Mouse (Mus musculus) heart, embryonic 13.5 days (tissue): ENCODE measurements around the gene Apobec1. TPM values are rescaled to one million over a fixed set of nuclear protein-coding genes. Genes with fewer than 3 reads are reported as not detected.
"Not testable (repeated sequence)": the region's sequence is repeated elsewhere in the genome, so short reads cannot be mapped to it uniquely, and the experiment has no call there.

Experiments used
- ATAC-seq: fragments of 200-750 bp; cut with Nextera tagmentation; 2 replicates; pipeline ENCODE4 v1.8.0; 2017; ENCODE audit warnings: moderate TSS enrichment; ENCODE audit not compliant: insufficient number of reproducible peaks, low FRiP score, low TSS enrichment; ENCODE audit errors: extremely low read depth
- H3K27ac ChIP-seq: fragments of 300-500 bp; sonication (generic); replicated peaks from 2 replicates; pipeline ENCODE4 v1.5.1; 2015; ENCODE audit warnings: moderate library complexity, mild to moderate bottlenecking, inconsistent platforms
- H3K27me3 ChIP-seq: fragments of 300-500 bp; sonication (generic); replicated peaks from 2 replicates; pipeline ENCODE4 v1.6.1; 2015; ENCODE audit warnings: mild to moderate bottlenecking, inconsistent platforms
- H3K36me3 ChIP-seq: fragments of 300-500 bp; sonication (generic); 2 replicates; pipeline ENCODE4 v1.6.1; 2015; ENCODE audit warnings: mild to moderate bottlenecking, inconsistent platforms
- H3K4me1 ChIP-seq: fragments of 300-500 bp; sonication (generic); 2 replicates; pipeline ENCODE4 v1.6.1; 2015; ENCODE audit warnings: inconsistent platforms
- H3K4me2 ChIP-seq: fragments of 300-500 bp; sonication (generic); 2 replicates; pipeline ENCODE4 v1.6.1; 2015; ENCODE audit warnings: inconsistent platforms, mild to moderate bottlenecking, moderate library complexity
- H3K4me3 ChIP-seq: fragments of 300-500 bp; sonication (generic); 2 replicates; pipeline ENCODE4 v1.5.1; 2015; ENCODE audit warnings: moderate library complexity, mild to moderate bottlenecking, inconsistent platforms
- H3K9ac ChIP-seq: fragments of 300-500 bp; sonication (generic); 2 replicates; pipeline ENCODE4 v1.6.1; 2015; ENCODE audit warnings: inconsistent platforms, mild to moderate bottlenecking, moderate library complexity
- H3K9me3 ChIP-seq: fragments of 300-500 bp; sonication (generic); 2 replicates; pipeline ENCODE4 v1.6.1; 2016; ENCODE audit warnings: inconsistent platforms
- WGBS: fragments of 180-500 bp; shearing (Covaris S2); methylation state at CpG from one replicate; pipeline ENCODE4 v1.1.7; 2015; ENCODE audit warnings: mixed read lengths; 5-methylcytosine and 5-hydroxymethylcytosine counted together
- polyA plus RNA-seq: library from polyadenylated mRNA; unstranded; fragments of >200 nt; fragmentation: Nextera tagmentation; extraction: Ambion mirVana; gene quantifications from 2 replicates; pipeline ENCODE4 v1.2.1, GENCODE M21; 2015

Gene Apobec1
- polyA plus RNA-seq, 1 experiment from 2014 or later, result 2.2 TPM

DNA sequence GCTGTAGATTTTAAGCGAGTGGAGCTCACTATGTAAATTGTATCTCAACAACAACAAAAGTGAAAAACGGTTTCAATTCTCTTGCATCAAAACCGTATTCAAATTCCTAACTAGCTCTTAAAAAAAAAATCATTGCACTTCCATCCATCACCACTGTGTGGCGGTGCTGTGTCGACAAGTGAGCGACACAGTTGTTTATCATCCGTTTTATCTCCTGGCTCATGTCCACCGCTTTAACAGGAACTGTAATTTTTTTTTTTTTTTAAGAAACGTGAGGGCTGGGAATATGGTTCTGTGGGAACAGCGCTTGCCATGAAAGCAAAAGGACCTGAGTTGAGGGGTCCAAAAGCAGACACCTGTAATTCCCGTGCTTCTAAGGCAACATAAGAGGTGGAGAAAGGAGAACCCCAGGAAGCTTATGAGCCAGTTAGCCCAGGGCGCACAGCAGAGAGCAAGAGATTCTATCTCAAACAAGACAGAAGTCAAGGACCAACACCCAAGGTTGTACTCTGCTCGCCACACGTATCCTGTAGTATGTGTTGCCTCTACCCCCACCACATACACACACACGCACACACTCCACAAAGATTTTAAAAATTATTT is 45.2 kb downstream of the Apobec1 start:
- H3K27me3 ChIP-seq, result peaks cover 21% of the 10 kb centered on the region
- H3K4me1 ChIP-seq, result peaks cover 13% of the 10 kb centered on the region
- no peak overlapping the region for H3K27ac ChIP-seq
- 22% methylated on average over 15 of the region's 15 CpGs for WGBS
- H3K9ac ChIP-seq, result no peak overlapping the region
- H3K4me2 ChIP-seq, result peak overlapping the region; percentile 50
- ATAC-seq, result no peak
- H3K4me3 ChIP-seq, result no peak overlapping the region
- H3K36me3 ChIP-seq, result no peaks in the 10 kb centered on the region
- no peaks in the 10 kb centered on the region for H3K9me3 ChIP-seq

DNA sequence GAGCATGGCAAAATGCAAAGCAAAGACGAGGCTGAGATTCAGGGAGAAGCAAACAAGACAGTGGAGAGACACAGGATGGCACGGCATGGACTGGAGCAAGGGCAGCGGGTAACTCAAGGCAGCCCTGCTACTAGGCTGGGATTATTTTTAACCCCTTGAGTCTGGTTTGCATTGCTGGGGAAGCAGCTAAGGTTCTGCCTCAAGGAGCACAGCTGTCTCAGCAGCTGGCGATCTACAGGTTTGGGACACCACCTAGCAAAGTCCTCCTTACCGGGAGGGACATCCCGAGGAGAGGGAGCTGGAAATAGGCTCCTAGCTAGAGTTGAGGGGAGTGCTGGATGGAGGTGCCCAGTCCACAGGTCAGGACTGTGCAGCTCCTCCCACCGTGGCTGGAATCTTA is 47.0 kb downstream of the Apobec1 start:
- Histone ChIP-seq H3K9ac (no peak overlapping the region), H3K4me2 (no peak overlapping the region), H3K9me3 (no peaks in the 10 kb centered on the region), H3K4me3 (no peak overlapping the region), H3K27me3 (peaks cover 8% of the 10 kb centered on the region; the same call in 1 of the 2 replicates), H3K4me1 (peaks cover 13% of the 10 kb centered on the region), H3K27ac (no peak overlapping the region), H3K36me3 (no peaks in the 10 kb centered on the region)
- WGBS, result 16% methylated on average over 7 of the region's 7 CpGs
- no peak for ATAC-seq

DNA sequence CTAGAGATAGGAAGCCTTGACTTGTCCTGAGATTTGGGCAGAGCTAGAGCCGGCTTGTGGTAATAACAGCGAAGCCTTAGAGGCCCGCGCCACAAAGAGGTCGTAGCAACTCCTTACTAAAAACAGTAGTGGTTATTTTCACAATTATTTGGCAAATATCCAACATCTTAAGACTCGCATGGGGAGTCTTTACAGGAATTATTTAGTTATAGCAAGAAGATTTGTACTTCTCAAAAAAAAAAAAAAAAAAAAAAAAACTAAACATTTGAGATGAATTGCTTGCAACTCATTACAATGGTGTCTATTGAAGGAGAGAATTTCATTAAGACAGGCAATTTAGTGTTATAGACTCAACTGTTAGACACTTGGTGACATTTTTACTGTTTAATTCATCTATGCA is 48.1 kb downstream of the Apobec1 start:
- WGBS, result 65% methylated on average over 6 of the region's 6 CpGs

DNA sequence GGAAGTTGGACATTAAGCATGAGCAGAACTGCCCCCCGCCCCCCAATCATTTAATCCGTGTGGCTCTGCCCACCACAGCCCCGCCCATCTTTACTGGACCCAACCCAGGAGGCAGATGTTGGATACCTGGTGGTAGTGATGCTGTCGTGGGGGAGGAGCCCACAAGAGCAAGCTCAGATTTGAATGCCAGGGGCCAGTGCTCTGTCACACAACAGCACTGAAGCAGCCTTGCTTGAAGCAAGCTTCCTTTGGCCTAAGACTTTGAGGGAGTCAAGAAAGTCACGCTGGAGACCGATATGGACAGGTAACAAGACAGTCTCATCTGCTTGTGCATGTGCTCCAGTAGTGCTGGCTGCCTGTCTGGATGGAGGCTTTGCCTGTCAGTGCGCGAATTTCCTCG is 48.6 kb downstream of the Apobec1 start, which contains the start of gene Aicda:
Gene Aicda, plus strand, starts transcription at position 196 of the 400 bp plus-strand sequence.
- no peak within 1 kb of the TSS for H3K4me2 ChIP-seq
- no peak for ATAC-seq
- WGBS, result 54% methylated on average over 9 of the region's 9 CpGs
- H3K27me3 ChIP-seq, result peaks cover 8% of the 10 kb centered on the region; the same call in 1 of the 2 replicates
- no peak within 1 kb of the TSS for H3K4me3 ChIP-seq
- no peak within 1 kb of the TSS for H3K9ac ChIP-seq
- peaks cover 13% of the 10 kb centered on the region for H3K4me1 ChIP-seq
- H3K9me3 ChIP-seq, result no peaks in the 10 kb centered on the region
- H3K27ac ChIP-seq, result no peak within 1 kb of the TSS
- no peaks in the 10 kb centered on the region for H3K36me3 ChIP-seq

More for the DNA sequence above, 48.1 kb downstream of the Apobec1 start:
- no peak overlapping the region for H3K4me3 ChIP-seq
- H3K27ac ChIP-seq, result no peak overlapping the region
- H3K9me3 ChIP-seq, result no peaks in the 10 kb centered on the region
- no peak for ATAC-seq
- H3K27me3 ChIP-seq, result peaks cover 8% of the 10 kb centered on the region; the same call in 1 of the 2 replicates
- H3K4me2 ChIP-seq, result no peak overlapping the region
- peaks cover 13% of the 10 kb centered on the region for H3K4me1 ChIP-seq
- no peaks in the 10 kb centered on the region for H3K36me3 ChIP-seq
- H3K9ac ChIP-seq, result no peak overlapping the region

DNA sequence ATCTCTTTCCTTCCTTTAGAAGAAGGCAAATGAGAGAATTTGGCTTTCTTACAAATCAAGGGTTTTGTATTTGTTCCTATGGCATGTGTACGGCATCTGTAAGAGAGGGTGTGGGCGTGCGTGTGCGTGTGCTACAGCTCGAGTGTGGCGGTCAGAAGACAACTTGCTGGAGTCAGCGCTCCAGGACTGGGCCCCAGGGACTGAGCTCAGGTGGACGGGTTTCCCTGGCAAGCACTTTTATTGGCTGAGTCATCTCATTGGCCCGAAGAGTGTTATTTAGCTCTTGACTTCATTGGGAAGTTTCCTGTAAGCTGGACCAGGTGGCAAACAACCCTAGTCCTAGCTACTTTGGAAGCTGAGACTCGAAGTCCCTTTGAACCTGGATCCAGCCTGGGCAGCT is 56.3 kb downstream of the Apobec1 start:
- no peak overlapping the region for H3K4me2 ChIP-seq
- H3K4me1 ChIP-seq, result peaks cover 8% of the 10 kb centered on the region; the same call in 1 of the 2 replicates
- H3K36me3 ChIP-seq, result no peaks in the 10 kb centered on the region
- WGBS, result 81% methylated on average over 10 of the region's 10 CpGs
- no peak overlapping the region for H3K9ac ChIP-seq
- no peak for ATAC-seq
- no peaks in the 10 kb centered on the region for H3K9me3 ChIP-seq
- H3K4me3 ChIP-seq, result no peak overlapping the region
- H3K27me3 ChIP-seq, result no peaks in the 10 kb centered on the region
- no peak overlapping the region for H3K27ac ChIP-seq

DNA sequence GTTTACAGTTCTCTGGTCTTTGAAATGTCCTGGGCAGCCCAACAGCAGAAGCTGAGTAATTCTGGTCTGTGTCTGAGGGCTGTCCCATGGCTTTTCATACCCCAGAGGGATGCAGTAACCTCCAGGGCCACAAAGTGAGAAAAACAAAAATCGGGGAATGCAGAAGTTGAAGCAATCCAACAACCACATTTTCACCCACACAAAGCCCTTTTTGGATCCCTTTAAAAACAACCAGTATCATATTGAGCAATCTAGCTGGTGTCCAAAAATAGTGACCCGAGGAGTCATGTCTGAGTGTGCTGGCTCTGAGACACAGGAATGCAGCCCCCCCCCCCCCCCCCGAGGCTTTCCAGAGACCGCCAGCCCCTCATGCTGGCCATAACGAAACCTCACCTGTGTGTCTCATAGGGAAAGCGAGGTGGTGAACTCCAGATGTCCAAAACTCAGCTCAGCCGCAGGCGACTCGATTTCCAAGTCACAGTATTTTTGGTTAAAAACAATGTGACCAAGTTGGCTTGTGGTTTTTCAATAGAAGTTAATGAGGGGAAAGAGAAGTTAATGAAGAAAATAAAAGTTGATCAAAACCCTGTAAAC is 56.9 kb downstream of the Apobec1 start:
- Histone ChIP-seq H3K4me3 (no peak overlapping the region), H3K9ac (no peak overlapping the region), H3K27ac (no peak overlapping the region), H3K4me2 (no peak overlapping the region), H3K36me3 (no peaks in the 10 kb centered on the region), H3K4me1 (peaks cover 8% of the 10 kb centered on the region; the same call in 1 of the 2 replicates), H3K27me3 (no peaks in the 10 kb centered on the region), H3K9me3 (no peaks in the 10 kb centered on the region)
- ATAC-seq, result no peak
- 51% methylated on average over 9 of the region's 9 CpGs for WGBS

DNA sequence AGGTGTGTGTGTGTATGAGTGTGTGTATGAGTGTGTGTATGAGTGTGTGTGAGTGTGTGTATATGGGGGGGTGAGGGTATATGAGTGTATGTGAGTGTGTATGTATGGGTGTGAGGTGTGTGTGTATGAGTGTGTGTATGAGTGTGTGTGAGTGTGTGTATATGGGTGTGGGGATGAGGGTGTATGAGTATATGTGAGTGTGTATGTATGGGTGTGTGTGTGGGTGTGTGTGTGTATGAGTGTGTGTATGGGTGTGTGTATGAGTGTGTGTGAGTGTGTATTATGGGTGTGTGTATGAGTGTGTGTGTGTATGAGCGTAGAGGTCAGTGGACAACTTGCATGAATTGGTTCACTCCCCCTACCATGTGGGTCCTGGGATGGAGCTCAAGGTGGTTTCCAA is 57.6 kb downstream of the Apobec1 start:
- H3K9me3 ChIP-seq, result no peaks in the 10 kb centered on the region
- no peak for ATAC-seq
- H3K27ac ChIP-seq, result no peak overlapping the region
- H3K9ac ChIP-seq, result no peak overlapping the region
- H3K27me3 ChIP-seq, result no peaks in the 10 kb centered on the region
- no peak overlapping the region for H3K4me3 ChIP-seq
- H3K4me2 ChIP-seq, result no peak overlapping the region
- H3K36me3 ChIP-seq, result no peaks in the 10 kb centered on the region
- 76% methylated on average over 1 of the region's 1 CpGs for WGBS
- H3K4me1 ChIP-seq, result peaks cover 8% of the 10 kb centered on the region; the same call in 1 of the 2 replicates

DNA sequence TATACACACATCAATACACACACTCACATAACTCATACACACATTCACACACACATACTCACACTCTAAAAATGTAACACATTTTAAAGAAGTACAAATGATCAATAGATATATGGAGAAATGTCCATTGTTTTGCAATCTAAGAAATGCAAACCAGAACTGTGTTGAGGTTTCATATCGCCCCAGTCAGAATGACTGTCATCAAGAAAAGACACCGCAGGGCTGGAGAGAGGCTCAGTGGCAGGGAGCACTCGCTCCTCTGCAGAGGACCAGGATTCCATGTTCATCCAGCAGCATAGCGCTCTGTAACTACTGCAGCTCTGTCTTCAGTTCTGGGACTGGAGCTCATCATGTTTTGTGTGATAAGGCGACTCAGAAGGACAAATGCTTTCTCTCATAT is 58.7 kb downstream of the Apobec1 start:
- Histone ChIP-seq H3K4me1 (peaks cover 8% of the 10 kb centered on the region; the same call in 1 of the 2 replicates), H3K27me3 (no peaks in the 10 kb centered on the region), H3K27ac (no peak overlapping the region), H3K36me3 (no peaks in the 10 kb centered on the region), H3K4me2 (no peak overlapping the region), H3K9ac (no peak overlapping the region), H3K4me3 (no peak overlapping the region), H3K9me3 (no peaks in the 10 kb centered on the region)
- WGBS, result 54% methylated on average over 5 of the region's 5 CpGs
- no peak for ATAC-seq

DNA sequence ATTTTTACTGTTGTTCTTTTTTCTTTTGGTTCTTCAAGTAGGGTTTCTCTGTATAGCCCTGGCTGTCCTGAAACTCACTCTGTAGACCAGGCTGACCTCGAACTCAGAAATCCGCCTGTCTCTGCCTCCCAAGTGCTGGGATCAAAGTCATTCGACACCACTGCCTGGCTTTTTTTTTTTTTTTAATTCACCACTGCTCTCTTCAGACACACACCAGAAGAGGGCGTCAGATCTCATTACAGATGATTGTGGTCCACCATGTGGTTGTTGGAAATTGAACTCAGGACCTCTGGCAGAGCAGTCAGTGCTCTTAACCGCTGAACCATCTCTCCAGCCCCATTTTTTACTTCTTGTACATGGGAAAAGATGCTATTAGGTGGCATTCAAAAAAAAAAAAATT is 59.8 kb downstream of the Apobec1 start:
- not testable (repeated sequence) for H3K9me3 ChIP-seq, ATAC-seq, H3K4me2 ChIP-seq, H3K36me3 ChIP-seq, H3K9ac ChIP-seq, H3K4me1 ChIP-seq, H3K27ac ChIP-seq, H3K4me3 ChIP-seq, H3K27me3 ChIP-seq
- WGBS, result 66% methylated on average over 5 of the region's 5 CpGs

DNA sequence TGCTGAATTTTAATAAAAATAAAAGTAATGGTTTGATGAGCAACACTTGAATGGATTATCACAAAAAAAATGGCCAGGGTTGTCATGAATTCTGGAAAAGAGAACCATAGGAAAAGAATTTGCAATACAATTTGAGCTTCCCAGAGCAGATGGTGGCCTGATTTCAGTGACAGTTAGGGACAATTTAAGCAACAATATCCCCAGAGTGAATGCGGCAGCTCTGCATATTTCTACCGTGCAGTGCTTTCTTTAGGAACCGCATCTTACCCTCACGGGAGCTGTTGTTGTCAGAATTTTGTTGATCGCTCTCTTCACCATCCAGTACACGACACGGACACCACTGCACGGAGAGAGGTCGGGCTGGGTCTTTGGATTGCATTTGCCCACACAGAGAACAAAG is 62.7 kb downstream of the Apobec1 start:
- H3K4me1 ChIP-seq, result no peaks in the 10 kb centered on the region
- no peaks in the 10 kb centered on the region for H3K27me3 ChIP-seq
- H3K9ac ChIP-seq, result no peak overlapping the region
- no peak overlapping the region for H3K27ac ChIP-seq
- H3K4me2 ChIP-seq, result no peak overlapping the region
- H3K4me3 ChIP-seq, result no peak overlapping the region
- no peak for ATAC-seq
- H3K36me3 ChIP-seq, result no peaks in the 10 kb centered on the region
- WGBS, result 87% methylated on average over 9 of the region's 9 CpGs
- H3K9me3 ChIP-seq, result no peaks in the 10 kb centered on the region

DNA sequence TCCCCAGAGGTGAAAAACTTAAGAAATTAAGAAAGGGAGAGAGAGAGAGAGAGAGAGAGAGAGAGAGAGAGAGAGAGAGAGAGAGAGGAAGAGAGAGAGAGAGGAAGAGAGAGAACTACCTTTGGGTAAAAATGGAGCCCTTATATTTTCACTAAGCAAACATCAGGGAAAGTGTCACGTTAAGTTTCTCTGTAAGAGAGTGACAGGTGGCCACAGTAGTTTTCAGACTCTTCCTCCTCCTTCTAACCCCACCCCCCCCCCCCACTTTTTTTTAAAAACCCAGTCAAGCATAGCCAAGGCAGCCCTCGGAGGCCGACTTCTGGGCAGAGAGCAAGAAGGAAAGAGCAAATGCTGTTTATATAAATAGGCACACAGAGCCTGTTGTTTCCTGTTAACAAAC is 68.2 kb downstream of the Apobec1 start:
- H3K36me3 ChIP-seq, result no peaks in the 10 kb centered on the region
- no peak overlapping the region for H3K9ac ChIP-seq
- no peak for ATAC-seq
- 58% methylated on average over 3 of the region's 3 CpGs for WGBS
- H3K4me2 ChIP-seq, result no peak overlapping the region
- H3K27me3 ChIP-seq, result no peaks in the 10 kb centered on the region
- H3K27ac ChIP-seq, result no peak overlapping the region
- H3K4me1 ChIP-seq, result 0 out of 2 replicates have a peak, but pooled peaks cover 4% of the 10 kb centered on the region
- H3K9me3 ChIP-seq, result no peaks in the 10 kb centered on the region
- no peak overlapping the region for H3K4me3 ChIP-seq

DNA sequence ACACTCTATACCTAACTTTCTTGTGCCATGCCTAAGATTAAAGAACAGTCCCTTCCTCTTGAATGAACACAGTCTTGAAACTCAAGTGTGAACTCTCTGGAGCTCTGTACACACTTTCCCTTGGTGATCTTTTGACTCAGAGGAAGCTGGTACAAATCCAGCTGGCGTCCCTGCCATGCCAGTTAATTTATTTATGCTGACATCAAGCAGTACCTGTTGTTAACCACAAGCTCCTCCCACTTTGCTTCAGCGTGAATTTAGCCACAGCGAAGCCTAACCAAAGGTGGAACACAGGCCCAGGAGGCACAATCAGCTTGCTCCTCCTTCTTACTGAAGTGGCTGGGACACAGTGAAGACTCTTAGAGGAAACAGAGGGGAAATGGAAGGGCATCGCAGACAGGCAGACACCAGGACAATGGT is 69.4 kb downstream of the Apobec1 start:
- Histone ChIP-seq H3K27ac (no peak overlapping the region), H3K4me2 (peak overlapping the region; percentile 58), H3K4me3 (peak overlapping the region; percentile 18), H3K36me3 (no peaks in the 10 kb centered on the region), H3K9ac (peak overlapping the region; percentile 21; the same call in 1 of the 2 replicates), H3K27me3 (no peaks in the 10 kb centered on the region), H3K9me3 (no peaks in the 10 kb centered on the region), H3K4me1 (0 out of 2 replicates have a peak, but pooled peaks cover 4% of the 10 kb centered on the region)
- no peak; the same call in 1 of the 2 replicates for ATAC-seq
- 11% methylated on average over 4 of the region's 4 CpGs for WGBS
